Mouse (Mus musculus) thymus, adult 2 months (tissue): Measurements from ENCODE around the gene Kcng4.

Experiments
- CTCF ChIP-seq: fragments of 200-500 bp; IDR thresholded peaks from 2 replicates; pipeline ENCODE4 v1.5.1; 2012; ENCODE audit warnings: mild to moderate bottlenecking, control low read depth, low read length, moderate library complexity, borderline replicate concordance; ENCODE audit not compliant: control insufficient read depth, poor library complexity, insufficient read depth; ENCODE audit errors: extremely low read depth
- POLR2A ChIP-seq: fragments of 200-500 bp; IDR thresholded peaks from 2 replicates; pipeline ENCODE4 v1.6.1; 2012; ENCODE audit warnings: mild to moderate bottlenecking, low read length, control low read depth, moderate library complexity; ENCODE audit not compliant: control insufficient read depth, poor library complexity, insufficient read depth; ENCODE audit errors: extremely low read depth

- no peak for TF ChIP-seq POLR2A
- TF ChIP-seq CTCF = no peak
Observed at GRCm38 (mm10) chr8:119637381-119637780, 1.9 kb upstream of the Kcng4 start.
